Mouse (Mus musculus): ENCODE data around the gene Tm9sf1.

Tm9sf1 gene

GRCm38 (mm10) chr14:55590748-55591330 is 52.8 kb downstream of the Tm9sf1 start, which contains the start of gene Psme2:
Gene Psme2, minus strand, starts transcription at chr14:55591113.
- DNase-seq (ENCODE audit: low read depth, low spot score), result peak; percentile 96

GRCm38 (mm10) chr14:55589771-55590448 is 53.7 kb downstream of the Tm9sf1 start:
- DNase-seq (ENCODE audit: low read depth, low spot score), result no peak

- no peak for DNase-seq (ENCODE audit: low read depth, low spot score)
Observed at GRCm38 (mm10) chr14:55589271-55589670, 54.3 kb downstream of the Tm9sf1 start.

DNA sequence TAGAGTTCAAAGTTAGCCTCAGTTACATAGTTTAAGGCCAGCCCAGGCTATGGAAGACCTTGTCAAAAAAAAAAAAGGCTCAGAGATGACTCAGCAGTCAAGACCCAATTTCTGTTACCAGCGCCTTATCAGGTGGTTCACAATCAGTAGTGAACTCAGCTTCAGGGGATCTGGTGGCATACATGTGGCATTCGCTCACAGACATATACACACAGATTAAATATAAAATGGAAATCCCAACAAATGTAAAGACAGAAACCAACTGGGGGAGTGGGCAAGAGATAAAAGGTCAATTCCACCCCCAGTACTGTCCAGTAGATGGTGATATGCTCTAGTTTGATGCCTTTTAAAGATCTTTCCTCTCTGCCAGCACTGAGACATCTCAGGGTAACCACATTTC is 57.5 kb downstream of the Tm9sf1 start:
- DNase-seq (ENCODE audit: low read depth, low spot score), result no peak

All from mesoderm, embryonic 11.5 days (tissue).